Mouse (Mus musculus): ENCODE results near the gene Zdhhc16.

DNA sequence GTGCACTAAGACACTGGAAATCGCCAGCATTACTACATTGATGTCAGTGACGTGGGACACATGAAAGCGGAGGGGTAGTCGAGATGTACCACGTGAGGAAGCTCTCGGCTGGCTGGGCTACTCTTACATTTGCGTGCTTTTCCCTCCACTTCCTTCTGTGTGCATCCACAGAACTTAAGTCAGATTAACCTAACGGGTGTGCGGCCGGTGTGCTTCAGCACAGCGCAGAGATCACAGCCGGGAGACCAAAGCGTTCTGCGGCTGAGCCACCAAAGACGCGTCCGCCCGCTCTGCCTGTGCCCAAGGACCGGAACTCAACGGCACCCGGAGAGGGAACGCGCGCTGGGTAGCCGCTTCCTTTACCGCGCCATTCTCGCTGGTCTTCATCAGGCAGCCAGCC, 594 bp upstream of the Zdhhc16 start:
- no peak for TF ChIP-seq CTCF (IDR thresholded peaks at IDR 0.05; ENCODE audit: low read depth)
- no peak for TF ChIP-seq EP300 (IDR thresholded peaks at IDR 0.05; ENCODE audit: low read depth)

Data from liver, postnatal 0 days (tissue).